Mouse (Mus musculus) small intestine, adult 2 months (tissue): Measurements from ENCODE around the gene Sat2.

ENCODE experiments used
- CTCF ChIP-seq: fragments of 200-500 bp; IDR thresholded peaks from 2 replicates; pipeline ENCODE4 v1.5.1; 2012; ENCODE audit warnings: low read depth, mild to moderate bottlenecking, control low read depth, inconsistent platforms, low read length, moderate library complexity, mixed read lengths; ENCODE audit not compliant: insufficient replicate concordance, insufficient read length; ENCODE audit errors: extremely low read depth
- POLR2A ChIP-seq: fragments of 200-500 bp; IDR thresholded peaks from 2 replicates; pipeline ENCODE4 v1.6.1; 2012; ENCODE audit warnings: low read depth, mild to moderate bottlenecking, control low read depth, inconsistent platforms, low read length, moderate library complexity

- TF ChIP-seq CTCF (no peak), POLR2A (no peak)
Observed at GRCm38 (mm10) chr11:69617805-69618204, 4.0 kb upstream of the Sat2 start, which contains the start of gene Shbg.
